Mouse (Mus musculus) lung, embryonic 15.5 days (tissue): Measurements from ENCODE around the gene Prkcd. TPM values are rescaled to one million over a fixed set of nuclear protein-coding genes. Genes with fewer than 3 reads are reported as not detected.

ENCODE experiments used
- ATAC-seq: fragments of 200-750 bp; cut with Nextera tagmentation; 2 replicates; pipeline ENCODE4 v1.8.0; 2017; ENCODE audit warnings: moderate number of reproducible peaks, borderline replicate concordance; ENCODE audit not compliant: low FRiP score, low TSS enrichment; ENCODE audit errors: extremely low read depth
- H3K27ac ChIP-seq: fragments of 300-500 bp; sonication (generic); 2 replicates; pipeline ENCODE4 v1.5.1; 2015; ENCODE audit warnings: moderate library complexity, mild to moderate bottlenecking, inconsistent platforms
- H3K27me3 ChIP-seq: fragments of 300-500 bp; sonication (generic); 2 replicates; pipeline ENCODE4 v1.6.1; 2015; ENCODE audit warnings: inconsistent platforms
- H3K36me3 ChIP-seq: fragments of 300-500 bp; sonication (generic); 2 replicates; pipeline ENCODE4 v1.6.1; 2015; ENCODE audit warnings: inconsistent platforms
- H3K4me1 ChIP-seq: fragments of 300-500 bp; sonication (generic); 2 replicates; pipeline ENCODE4 v1.6.1; 2015; ENCODE audit warnings: inconsistent platforms
- H3K4me2 ChIP-seq: fragments of 300-500 bp; sonication (generic); 2 replicates; pipeline ENCODE4 v1.6.1; 2015; ENCODE audit warnings: inconsistent platforms, mild to moderate bottlenecking, moderate library complexity
- H3K4me3 ChIP-seq: fragments of 300-500 bp; sonication (generic); 2 replicates; pipeline ENCODE4 v1.5.1; 2015; ENCODE audit warnings: mild to moderate bottlenecking, inconsistent platforms
- H3K9ac ChIP-seq: fragments of 300-500 bp; sonication (generic); 2 replicates; pipeline ENCODE4 v1.6.1; 2015; ENCODE audit warnings: inconsistent platforms
- H3K9me3 ChIP-seq: fragments of 300-500 bp; sonication (generic); 2 replicates; pipeline ENCODE4 v1.6.1; 2016; ENCODE audit warnings: inconsistent platforms
- WGBS: fragments of 180-500 bp; shearing (Covaris S2); methylation state at CpG from one replicate; pipeline ENCODE4 v1.1.7; 2015; 5-methylcytosine and 5-hydroxymethylcytosine counted together
- polyA plus RNA-seq: library from polyadenylated mRNA; unstranded; fragments of >200 nt; fragmentation: Nextera tagmentation; extraction: Ambion mirVana; gene quantifications from 2 replicates; pipeline ENCODE4 v1.2.1, GENCODE M21; 2015

Gene Prkcd
- polyA plus RNA-seq, 1 experiment from 2014 or later, result 61.7 TPM

DNA sequence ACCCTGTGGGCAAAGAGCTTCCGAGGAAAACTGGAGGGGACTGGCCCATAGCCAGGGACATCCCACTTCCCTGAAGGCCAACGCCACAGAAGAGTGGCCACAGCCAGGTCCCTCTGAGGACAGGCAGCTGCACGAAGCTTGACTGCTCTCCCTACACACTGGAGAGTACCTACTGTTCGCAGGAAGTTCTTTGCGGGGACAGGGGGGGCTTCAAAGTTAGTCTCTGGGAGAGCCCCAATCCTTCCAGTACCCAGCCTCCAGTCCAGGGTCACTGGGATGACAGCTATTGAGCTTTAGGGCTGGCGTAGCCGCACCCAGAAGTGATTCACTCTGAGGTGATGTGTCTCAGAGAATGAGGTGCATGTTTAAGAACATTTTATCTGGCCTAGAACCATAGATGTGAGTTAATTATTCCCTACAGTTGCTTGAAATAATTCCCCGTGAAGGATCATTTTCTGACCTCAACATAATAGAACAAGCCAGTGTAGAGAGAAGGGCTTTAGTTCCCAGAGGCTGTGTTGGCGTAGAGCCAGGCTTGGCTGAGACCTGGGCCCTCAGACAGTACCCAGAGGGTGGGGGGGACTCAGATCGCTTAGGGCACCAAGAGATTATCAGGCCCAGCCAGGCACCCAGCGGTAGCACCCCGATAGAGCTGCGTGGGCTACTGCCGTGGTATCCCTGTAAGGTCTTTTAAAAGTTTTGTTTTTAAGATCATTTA is 64.4 kb downstream of the Prkcd start:
- Histone ChIP-seq H3K4me1 (peaks cover 11% of the 10 kb centered on the region), H3K27me3 (no peaks in the 10 kb centered on the region), H3K9ac (no peak overlapping the region), H3K4me2 (no peak overlapping the region), H3K27ac (peak overlapping the region; percentile 47), H3K4me3 (no peak overlapping the region), H3K9me3 (no peaks in the 10 kb centered on the region), H3K36me3 (peaks cover 70% of the 10 kb centered on the region)
- WGBS, result 71% methylated on average over 14 of the region's 14 CpGs
- peak; percentile 32; the same call in 1 of the 2 replicates for ATAC-seq

DNA sequence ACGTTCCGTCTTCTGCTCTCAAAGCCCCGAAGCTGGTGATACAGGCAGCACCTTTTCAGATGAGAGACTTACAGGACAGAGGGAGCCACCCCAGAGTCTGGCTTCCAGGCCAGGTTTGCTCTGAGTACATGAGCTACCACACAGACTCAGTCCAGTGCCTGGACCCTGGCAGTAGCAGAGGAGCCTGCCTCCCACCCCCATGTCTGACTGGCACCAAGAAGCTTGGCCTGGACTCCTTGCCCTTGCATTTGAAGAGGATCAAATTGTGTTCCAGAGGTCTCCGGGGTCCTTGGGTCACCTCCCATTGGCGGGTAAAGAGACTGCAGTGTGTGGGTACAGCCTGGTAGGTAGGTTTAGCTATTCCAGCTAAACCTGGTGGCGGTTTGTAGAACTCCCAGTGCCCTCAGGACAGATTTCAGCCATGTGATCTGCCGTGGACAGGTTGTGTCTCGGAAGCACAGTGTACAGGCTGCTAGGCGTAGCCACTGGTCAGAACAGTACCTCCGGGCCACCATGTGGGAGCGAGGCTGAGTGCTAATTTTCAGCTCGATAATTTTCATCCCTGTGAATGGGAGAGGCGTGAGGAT is 65.1 kb downstream of the Prkcd start:
- Histone ChIP-seq H3K4me1 (peaks cover 11% of the 10 kb centered on the region), H3K27me3 (no peaks in the 10 kb centered on the region), H3K27ac (peak overlapping the region; percentile 47), H3K9ac (no peak overlapping the region), H3K9me3 (no peaks in the 10 kb centered on the region), H3K4me2 (no peak overlapping the region), H3K36me3 (peaks cover 70% of the 10 kb centered on the region), H3K4me3 (no peak overlapping the region)
- WGBS, result 91% methylated on average over 13 of the region's 13 CpGs
- no peak for ATAC-seq

DNA sequence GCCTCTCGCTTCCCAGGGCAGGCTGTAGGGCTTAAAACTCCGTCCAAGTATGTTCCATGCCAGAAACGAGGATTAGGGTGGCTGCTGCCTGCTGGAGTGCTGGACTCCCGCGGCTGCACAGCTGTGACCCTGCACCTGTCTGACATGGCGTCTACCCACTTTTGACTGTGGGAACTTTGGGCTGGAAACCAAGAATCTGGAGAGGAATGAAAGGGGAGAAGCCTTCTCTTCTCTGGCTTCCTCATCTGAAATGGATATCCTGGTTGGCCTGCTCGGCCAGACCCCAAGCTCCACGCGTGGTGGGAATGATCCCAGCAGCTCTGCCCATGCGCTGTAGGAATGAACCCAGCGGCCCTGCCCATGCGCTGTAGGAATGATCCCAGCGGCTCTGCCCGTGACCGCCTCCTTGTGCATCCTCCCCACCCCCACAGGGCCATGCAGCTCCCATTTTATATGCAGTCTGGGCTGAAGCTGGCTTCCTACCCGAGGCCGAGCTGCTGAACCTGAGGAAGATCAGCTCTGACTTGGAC is 66.6 kb downstream of the Prkcd start:
- WGBS, result 86% methylated on average over 17 of the region's 17 CpGs
- peaks cover 11% of the 10 kb centered on the region for H3K4me1 ChIP-seq
- no peak overlapping the region for H3K27ac ChIP-seq
- no peak overlapping the region for H3K9ac ChIP-seq
- no peaks in the 10 kb centered on the region for H3K27me3 ChIP-seq
- H3K36me3 ChIP-seq, result peaks cover 61% of the 10 kb centered on the region
- no peaks in the 10 kb centered on the region for H3K9me3 ChIP-seq
- no peak for ATAC-seq
- H3K4me2 ChIP-seq, result no peak overlapping the region
- H3K4me3 ChIP-seq, result no peak overlapping the region

- no peaks in the 10 kb centered on the region for H3K9me3 ChIP-seq
- H3K9ac ChIP-seq, result no peak overlapping the region
- H3K4me2 ChIP-seq, result no peak overlapping the region
- peaks cover 50% of the 10 kb centered on the region for H3K36me3 ChIP-seq
- H3K4me1 ChIP-seq, result peaks cover 15% of the 10 kb centered on the region
- no peak overlapping the region for H3K4me3 ChIP-seq
- no peaks in the 10 kb centered on the region for H3K27me3 ChIP-seq
- 68% methylated on average over 9 of the region's 9 CpGs for WGBS
- no peak for ATAC-seq
- peak overlapping the region; percentile 60 for H3K27ac ChIP-seq
Observed at GRCm38 (mm10) chr14:30557730-30558129, 68.3 kb downstream of the Prkcd start.

DNA sequence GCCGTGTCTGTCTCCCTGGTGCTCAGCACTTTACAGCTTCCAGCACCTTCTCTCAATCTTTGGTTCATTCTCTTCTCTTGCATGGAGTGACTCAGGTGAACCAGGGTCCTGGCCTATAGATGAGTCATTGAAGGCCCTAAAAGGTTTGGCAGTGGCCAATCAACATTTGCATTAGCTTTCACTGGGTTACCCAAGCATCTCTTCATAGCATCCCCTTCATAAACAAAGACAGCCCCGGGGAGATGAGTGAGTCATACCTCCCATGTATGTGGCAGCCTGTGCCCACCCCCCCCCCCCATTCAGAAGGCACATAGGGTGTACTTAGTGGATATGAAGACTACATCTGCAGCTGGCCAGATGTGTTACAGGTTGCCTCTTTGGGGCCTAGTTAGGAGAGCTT is 69.4 kb downstream of the Prkcd start:
- Histone ChIP-seq H3K27ac (no peak overlapping the region), H3K4me1 (peaks cover 17% of the 10 kb centered on the region), H3K4me3 (no peak overlapping the region), H3K4me2 (no peak overlapping the region), H3K9ac (no peak overlapping the region), H3K9me3 (no peaks in the 10 kb centered on the region), H3K27me3 (no peaks in the 10 kb centered on the region), H3K36me3 (peaks cover 48% of the 10 kb centered on the region)
- WGBS, result 81% methylated on average over 2 of the region's 2 CpGs
- no peak for ATAC-seq

DNA sequence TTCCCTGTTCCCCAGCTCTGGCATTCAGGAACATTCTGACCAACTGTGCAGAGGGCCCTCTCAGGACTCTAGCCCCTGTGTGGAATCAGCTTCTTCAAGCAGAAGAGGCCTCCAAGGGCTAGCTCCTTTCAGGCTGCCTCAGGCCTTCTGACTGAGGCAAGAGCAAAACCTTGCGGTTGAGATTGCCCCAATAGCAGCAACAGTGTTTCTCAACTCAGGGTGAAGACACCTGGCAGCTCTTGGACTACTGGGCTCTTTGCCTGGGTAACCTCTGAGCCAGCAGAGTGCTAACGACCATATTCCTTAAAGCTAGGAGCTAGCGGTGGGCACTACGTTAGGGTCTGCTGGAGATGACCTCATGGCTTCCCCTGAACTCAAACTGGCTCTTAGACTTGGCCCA is 72.8 kb downstream of the Prkcd start:
- H3K4me1 ChIP-seq, result peaks cover 37% of the 10 kb centered on the region
- H3K4me2 ChIP-seq, result no peak overlapping the region
- 85% methylated on average over 4 of the region's 4 CpGs for WGBS
- no peak overlapping the region for H3K4me3 ChIP-seq
- ATAC-seq, result no peak
- H3K27ac ChIP-seq, result no peak overlapping the region
- H3K36me3 ChIP-seq, result peaks cover 14% of the 10 kb centered on the region; the same call in 1 of the 2 replicates
- no peaks in the 10 kb centered on the region for H3K27me3 ChIP-seq
- H3K9ac ChIP-seq, result no peak overlapping the region
- H3K9me3 ChIP-seq, result no peaks in the 10 kb centered on the region

DNA sequence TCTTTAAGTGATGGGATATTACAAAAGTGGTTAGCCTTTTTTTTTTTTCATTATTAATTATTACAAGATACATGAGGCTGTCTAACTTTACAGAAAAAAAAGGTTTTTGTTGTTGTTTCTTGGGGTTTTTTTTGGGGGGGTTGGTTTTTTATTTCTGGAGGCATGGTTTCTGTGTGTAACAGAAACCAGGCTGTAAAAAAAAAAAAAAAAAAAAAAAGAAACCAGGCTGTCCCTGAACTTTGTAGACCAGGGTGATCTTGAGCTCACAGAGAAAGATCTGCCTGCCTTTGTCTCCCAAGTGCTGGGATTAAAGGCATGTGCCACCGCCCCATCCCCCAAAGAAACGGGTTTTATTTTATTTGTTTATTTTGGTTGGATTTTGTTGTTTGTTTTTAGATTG is 74.0 kb downstream of the Prkcd start:
- no peak overlapping the region; the same call in 1 of the 2 replicates for H3K4me3 ChIP-seq
- WGBS, result 82% methylated on average over 2 of the region's 2 CpGs
- H3K36me3 ChIP-seq, result peaks cover 14% of the 10 kb centered on the region; the same call in 1 of the 2 replicates
- no peak for ATAC-seq
- H3K27ac ChIP-seq, result no peak overlapping the region
- peaks cover 34% of the 10 kb centered on the region for H3K4me1 ChIP-seq
- no peaks in the 10 kb centered on the region for H3K27me3 ChIP-seq
- H3K4me2 ChIP-seq, result peak overlapping the region; percentile 90; the same call in 1 of the 2 replicates
- H3K9ac ChIP-seq, result no peak overlapping the region
- H3K9me3 ChIP-seq, result no peaks in the 10 kb centered on the region

- peak overlapping the region; percentile 10; the same call in 1 of the 2 replicates for H3K9ac ChIP-seq
- no peak for ATAC-seq
- H3K4me3 ChIP-seq, result peak overlapping the region; percentile 79
- H3K36me3 ChIP-seq, result peaks cover 13% of the 10 kb centered on the region; the same call in 1 of the 2 replicates
- no peaks in the 10 kb centered on the region for H3K9me3 ChIP-seq
- H3K27me3 ChIP-seq, result no peaks in the 10 kb centered on the region
- H3K4me1 ChIP-seq, result peaks cover 34% of the 10 kb centered on the region
- H3K27ac ChIP-seq, result peak overlapping the region; percentile 25; the same call in 1 of the 2 replicates
- 26% methylated on average over 5 of the region's 5 CpGs for WGBS
- peak overlapping the region; percentile 90 for H3K4me2 ChIP-seq
Observed at GRCm38 (mm10) chr14:30551509-30551908, 74.5 kb downstream of the Prkcd start.

DNA sequence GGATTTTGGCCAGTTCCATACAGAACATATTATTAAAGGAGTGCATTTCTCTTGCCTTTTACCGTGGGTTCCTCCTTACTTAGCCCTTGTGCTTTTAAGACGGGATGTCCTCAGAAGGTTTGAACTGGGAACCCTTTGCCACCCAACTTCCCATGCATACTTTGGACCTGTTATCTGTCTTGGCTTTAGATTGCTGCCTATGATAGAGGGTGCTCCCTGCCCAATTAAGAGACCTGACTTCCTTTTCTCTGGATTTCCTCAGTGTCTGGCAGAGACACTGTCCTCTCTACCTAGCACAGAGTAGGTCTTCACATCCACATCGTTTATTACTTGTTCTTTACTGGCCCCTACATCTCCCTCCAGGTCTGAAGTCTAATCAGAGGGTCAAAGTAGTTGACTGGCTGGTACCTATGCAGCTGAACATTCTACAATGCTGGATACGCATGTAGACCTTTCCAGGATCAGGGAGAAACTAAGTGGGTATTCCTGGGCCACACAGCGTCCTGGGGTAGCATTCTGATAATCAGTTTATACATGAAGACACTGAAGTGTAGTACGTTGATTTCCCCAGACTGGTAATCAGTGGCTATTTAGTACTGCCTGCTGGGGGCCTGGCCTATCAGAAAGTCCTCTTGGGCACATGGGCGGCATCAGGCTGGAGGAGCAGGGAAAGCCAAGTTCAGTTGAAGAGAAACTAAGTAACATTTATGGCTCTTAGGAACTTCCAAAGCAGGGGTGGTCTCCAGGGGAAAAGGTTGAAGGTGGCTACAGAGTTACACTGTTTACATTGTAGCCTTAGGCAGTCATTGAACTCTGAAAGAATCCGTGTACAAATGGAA is 75.6 kb downstream of the Prkcd start:
- H3K9ac ChIP-seq, result peak overlapping the region; percentile 78
- H3K9me3 ChIP-seq, result no peaks in the 10 kb centered on the region
- no peak for ATAC-seq
- H3K27me3 ChIP-seq, result no peaks in the 10 kb centered on the region
- WGBS, result 21% methylated on average over 8 of the region's 8 CpGs
- peaks cover 4% of the 10 kb centered on the region; the same call in 1 of the 2 replicates for H3K36me3 ChIP-seq
- peak overlapping the region; percentile 94; the same call in 1 of the 2 replicates for H3K27ac ChIP-seq
- peaks cover 34% of the 10 kb centered on the region for H3K4me1 ChIP-seq
- H3K4me2 ChIP-seq, result peak overlapping the region; percentile 90
- H3K4me3 ChIP-seq, result peak overlapping the region; percentile 79

DNA sequence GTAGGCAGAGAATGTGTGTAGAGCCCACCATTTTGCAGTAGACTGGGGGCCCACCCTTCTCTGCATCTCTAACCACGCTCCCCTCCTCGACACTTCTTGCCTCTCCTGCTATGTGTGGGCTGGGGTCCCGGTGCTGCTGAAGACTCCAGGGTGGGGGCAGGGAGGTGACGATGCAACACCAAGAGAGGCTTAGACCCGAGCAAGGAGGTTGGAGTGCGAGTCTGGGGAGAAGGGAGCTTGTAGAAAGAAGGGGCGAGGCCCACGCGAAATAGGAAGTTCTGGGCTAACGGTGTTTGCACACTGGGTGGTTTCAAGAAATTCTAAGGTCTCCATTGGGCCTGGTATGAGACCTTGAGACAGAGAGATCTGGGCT is 76.2 kb downstream of the Prkcd start:
- peak overlapping the region; percentile 78 for H3K9ac ChIP-seq
- H3K4me2 ChIP-seq, result peak overlapping the region; percentile 90
- peaks cover 34% of the 10 kb centered on the region for H3K4me1 ChIP-seq
- H3K27me3 ChIP-seq, result no peaks in the 10 kb centered on the region
- no peaks in the 10 kb centered on the region for H3K9me3 ChIP-seq
- peak overlapping the region; percentile 79 for H3K4me3 ChIP-seq
- 0% methylated on average over 10 of the region's 10 CpGs for WGBS
- peak; percentile 8; the same call in 1 of the 2 replicates for ATAC-seq
- H3K27ac ChIP-seq, result peak overlapping the region; percentile 94
- H3K36me3 ChIP-seq, result no peaks in the 10 kb centered on the region

DNA sequence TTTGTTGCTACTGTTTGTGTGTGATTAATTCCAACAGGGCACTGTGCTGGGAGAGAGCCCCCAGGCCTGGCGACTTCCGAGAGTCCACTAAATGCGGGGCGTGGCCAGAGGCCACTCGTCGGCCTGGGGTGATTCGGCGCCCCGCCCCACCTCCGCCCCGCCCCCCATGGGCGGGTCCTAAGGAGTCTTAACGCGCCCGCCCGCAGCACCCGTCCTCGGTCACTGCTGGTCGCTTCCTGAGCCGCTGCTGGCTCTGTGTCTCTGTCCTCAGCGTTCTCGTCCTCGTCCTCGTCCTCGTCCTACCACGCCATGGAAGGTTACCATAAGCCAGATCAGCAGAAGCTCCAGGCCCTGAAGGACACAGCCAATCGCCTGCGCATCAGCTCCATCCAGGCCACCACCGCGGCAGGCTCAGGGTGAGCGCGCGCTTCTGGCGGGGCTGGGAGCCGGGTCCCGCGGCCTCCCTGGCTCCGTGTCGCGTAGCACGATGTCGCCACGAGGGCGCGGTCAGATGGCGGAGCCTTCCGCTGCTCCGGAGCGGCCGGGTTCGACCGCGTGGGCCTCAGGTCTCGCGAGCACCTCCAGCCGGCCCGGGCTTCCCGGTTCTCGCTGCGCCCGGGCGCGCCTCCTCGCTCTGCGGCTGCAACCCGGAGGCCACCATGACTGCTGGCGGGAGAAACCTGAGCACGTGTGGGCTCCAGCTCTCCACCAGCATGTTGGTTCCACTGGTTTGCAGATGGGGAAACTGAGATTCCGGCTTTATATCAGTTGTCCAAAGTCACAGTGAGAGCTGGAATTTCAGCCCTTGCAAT is 76.8 kb downstream of the Prkcd start:
- H3K36me3 ChIP-seq, result no peaks in the 10 kb centered on the region
- H3K4me1 ChIP-seq, result peaks cover 34% of the 10 kb centered on the region
- H3K27me3 ChIP-seq, result no peaks in the 10 kb centered on the region
- ATAC-seq, result peak; percentile 94
- peak overlapping the region; percentile 78 for H3K9ac ChIP-seq
- WGBS, result under 1% methylated on average over 69 of the region's 69 CpGs
- H3K4me2 ChIP-seq, result peak overlapping the region; percentile 90
- peak overlapping the region; percentile 79 for H3K4me3 ChIP-seq
- H3K9me3 ChIP-seq, result no peaks in the 10 kb centered on the region
- H3K27ac ChIP-seq, result peak overlapping the region; percentile 94
